Mouse (Mus musculus): Measurements from ENCODE around the gene Uri1. TPM values are rescaled to one million over a fixed set of nuclear protein-coding genes. Genes with fewer than 3 reads are reported as not detected.
A peak's percentile ranks its signal among the peaks of the same experiment; 100 is the strongest.

The Uri1 gene
- polyA plus RNA-seq, 1 experiment from 2014 or later, result 40.5 TPM

GRCm38 (mm10) chr7:38031183-38031582, 7.8 kb upstream of the Uri1 start:
- Histone ChIP-seq H3K27ac (no peak overlapping the region), H3K27me3 (replicated peaks) (no peaks in the 10 kb centered on the region), H3K4me2 (no peak overlapping the region), H3K4me1 (no peaks in the 10 kb centered on the region), H3K9ac (no peak overlapping the region), H3K9me3 (no peaks in the 10 kb centered on the region), H3K36me3 (no peaks in the 10 kb centered on the region), H3K4me3 (replicated peaks) (no peak overlapping the region)
- WGBS, result 55% methylated on average over 4 of the region's 4 CpGs
- no peak for ATAC-seq (ENCODE audit: insufficient read depth, low FRiP score, low read depth)

GRCm38 (mm10) chr7:38030606-38031005, 7.3 kb upstream of the Uri1 start:
- Histone ChIP-seq H3K4me3 (replicated peaks) (no peak overlapping the region), H3K36me3 (no peaks in the 10 kb centered on the region), H3K27ac (no peak overlapping the region), H3K9me3 (no peaks in the 10 kb centered on the region), H3K9ac (no peak overlapping the region), H3K27me3 (replicated peaks) (no peaks in the 10 kb centered on the region), H3K4me1 (no peaks in the 10 kb centered on the region), H3K4me2 (no peak overlapping the region)
- no peak for ATAC-seq (ENCODE audit: insufficient read depth, low FRiP score, low read depth)
- 29% methylated on average over 6 of the region's 6 CpGs for WGBS

- Histone ChIP-seq H3K4me3 (replicated peaks) (no peak overlapping the region), H3K9ac (no peak overlapping the region), H3K27ac (no peak overlapping the region), H3K27me3 (replicated peaks) (no peaks in the 10 kb centered on the region), H3K9me3 (no peaks in the 10 kb centered on the region), H3K36me3 (no peaks in the 10 kb centered on the region), H3K4me1 (no peaks in the 10 kb centered on the region), H3K4me2 (no peak overlapping the region)
- ATAC-seq (ENCODE audit: insufficient read depth, low FRiP score, low read depth), result no peak
- 16% methylated on average over 2 of the region's 2 CpGs for WGBS
These were observed 6.6 kb upstream of the Uri1 start for GRCm38 (mm10) chr7:38029986-38030385.

- Histone ChIP-seq H3K27me3 (replicated peaks) (no peaks in the 10 kb centered on the region), H3K4me2 (no peak overlapping the region), H3K9ac (no peak overlapping the region), H3K27ac (no peak overlapping the region), H3K4me1 (no peaks in the 10 kb centered on the region), H3K36me3 (no peaks in the 10 kb centered on the region), H3K9me3 (no peaks in the 10 kb centered on the region), H3K4me3 (replicated peaks) (no peak overlapping the region)
- WGBS, result 51% methylated on average over 5 of the region's 5 CpGs
- no peak for ATAC-seq (ENCODE audit: insufficient read depth, low FRiP score, low read depth)
These were observed 5.7 kb upstream of the Uri1 start for GRCm38 (mm10) chr7:38029083-38029482.

DNA sequence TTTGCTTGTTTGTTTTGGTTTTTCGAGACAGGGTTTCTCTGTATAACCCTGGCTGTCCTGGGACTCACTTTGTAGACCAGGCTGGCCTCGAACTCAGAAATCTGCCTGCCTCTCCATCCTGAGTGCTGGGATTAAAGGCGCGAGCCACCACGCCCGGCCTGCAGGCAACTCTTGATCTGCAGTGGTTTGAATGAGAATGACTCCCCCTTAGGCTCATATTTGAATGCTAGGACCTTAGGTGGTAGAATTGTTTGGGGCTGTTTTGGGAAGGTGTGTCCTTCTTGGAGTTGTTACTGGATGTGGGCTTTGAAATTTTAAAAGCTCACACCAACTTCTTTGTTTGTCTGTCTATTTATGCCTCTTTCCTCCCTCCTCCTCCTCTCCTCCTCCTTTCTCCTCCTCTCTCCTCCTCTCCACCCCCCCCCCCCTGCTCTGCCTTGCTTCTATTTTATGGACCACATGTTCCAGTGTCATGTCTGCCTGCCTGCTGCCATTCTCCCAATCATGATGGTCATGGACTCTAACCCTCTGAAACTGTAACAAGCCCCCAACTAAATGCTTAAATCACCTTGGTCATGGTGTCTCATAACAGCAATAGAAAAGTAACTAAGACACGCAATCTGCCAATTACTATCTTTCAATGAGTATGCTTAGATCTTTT, 4.7 kb upstream of the Uri1 start:
- Histone ChIP-seq H3K4me2 (no peak overlapping the region), H3K4me3 (replicated peaks) (no peak overlapping the region), H3K27me3 (replicated peaks) (no peaks in the 10 kb centered on the region), H3K9ac (no peak overlapping the region), H3K36me3 (no peaks in the 10 kb centered on the region), H3K27ac (no peak overlapping the region), H3K9me3 (no peaks in the 10 kb centered on the region), H3K4me1 (no peaks in the 10 kb centered on the region)
- ATAC-seq (ENCODE audit: insufficient read depth, low FRiP score, low read depth), result no peak
- 85% methylated on average over 7 of the region's 7 CpGs for WGBS

GRCm38 (mm10) chr7:38024839-38025238, 1.5 kb upstream of the Uri1 start:
- WGBS, result 70% methylated on average over 4 of the region's 4 CpGs
- ATAC-seq (ENCODE audit: insufficient read depth, low FRiP score, low read depth), result no peak

DNA sequence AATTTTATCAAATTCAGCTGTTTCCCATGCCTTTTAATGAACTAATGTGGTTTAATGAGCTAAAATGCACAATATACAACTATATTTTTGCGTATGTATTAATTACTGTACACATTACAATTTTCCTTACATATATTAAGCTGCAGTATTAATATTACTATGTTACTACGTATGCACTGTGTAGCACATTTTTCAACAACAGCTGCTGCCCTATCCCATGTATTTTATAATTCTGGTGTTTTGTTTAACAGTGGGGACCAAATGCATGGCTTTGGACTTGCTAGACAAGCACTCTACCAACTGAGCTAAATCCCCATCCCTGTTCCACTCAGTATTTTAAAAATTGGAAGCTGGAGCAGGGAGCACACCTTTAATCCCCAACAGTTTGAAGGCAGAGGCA, 3.6 kb downstream of the Uri1 start:
- no peaks in the 10 kb centered on the region for H3K4me1 ChIP-seq

More at GRCm38 (mm10) chr7:38024839-38025238, 1.5 kb upstream of the Uri1 start:
- Histone ChIP-seq H3K36me3 (no peaks in the 10 kb centered on the region), H3K4me3 (replicated peaks) (no peak overlapping the region), H3K9me3 (no peaks in the 10 kb centered on the region), H3K27me3 (replicated peaks) (no peaks in the 10 kb centered on the region), H3K4me2 (no peak overlapping the region), H3K27ac (no peak overlapping the region), H3K4me1 (no peaks in the 10 kb centered on the region), H3K9ac (no peak overlapping the region)

DNA sequence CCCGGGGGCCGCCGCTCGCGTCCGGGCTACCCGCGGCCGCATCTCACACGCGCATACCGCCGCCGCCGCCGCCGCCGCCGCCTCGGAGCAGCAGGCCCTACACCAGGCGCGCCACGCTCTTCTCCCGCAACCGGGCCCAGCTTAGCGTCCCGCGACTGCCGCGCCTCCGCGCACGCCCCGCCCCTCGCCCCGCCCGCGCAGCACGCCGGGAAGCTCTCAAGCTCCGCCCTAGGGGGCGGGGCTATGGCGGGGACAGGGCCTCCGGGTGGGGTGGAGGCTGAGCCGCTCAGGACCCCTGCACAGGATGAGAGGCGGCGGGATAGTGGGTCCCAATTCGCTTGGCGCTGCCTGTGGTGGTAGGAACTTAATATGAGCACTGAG, 4.0 kb downstream of the Uri1 start:
- Histone ChIP-seq H3K27me3 (replicated peaks) (no peaks in the 10 kb centered on the region), H3K4me1 (no peaks in the 10 kb centered on the region), H3K9me3 (no peaks in the 10 kb centered on the region), H3K36me3 (no peaks in the 10 kb centered on the region), H3K27ac (peak overlapping the region; percentile 90), H3K4me3 (replicated peaks) (peak overlapping the region; percentile 73), H3K9ac (peak overlapping the region; percentile 75), H3K4me2 (peak overlapping the region; percentile 61)
- peak; percentile 91 for ATAC-seq (ENCODE audit: insufficient read depth, low FRiP score, low read depth)
- WGBS, result under 1% methylated on average over 49 of the region's 49 CpGs

More for the DNA sequence above, 3.6 kb downstream of the Uri1 start:
- H3K9ac ChIP-seq, result no peak overlapping the region
- no peaks in the 10 kb centered on the region for H3K36me3 ChIP-seq
- no peaks in the 10 kb centered on the region for H3K9me3 ChIP-seq
- H3K27me3 ChIP-seq (replicated peaks), result no peaks in the 10 kb centered on the region
- WGBS, result 37% methylated on average over 2 of the region's 2 CpGs
- no peak overlapping the region for H3K27ac ChIP-seq
- ATAC-seq (ENCODE audit: insufficient read depth, low FRiP score, low read depth), result no peak
- peak overlapping the region; percentile 61 for H3K4me2 ChIP-seq
- peak overlapping the region; percentile 73 for H3K4me3 ChIP-seq (replicated peaks)

DNA sequence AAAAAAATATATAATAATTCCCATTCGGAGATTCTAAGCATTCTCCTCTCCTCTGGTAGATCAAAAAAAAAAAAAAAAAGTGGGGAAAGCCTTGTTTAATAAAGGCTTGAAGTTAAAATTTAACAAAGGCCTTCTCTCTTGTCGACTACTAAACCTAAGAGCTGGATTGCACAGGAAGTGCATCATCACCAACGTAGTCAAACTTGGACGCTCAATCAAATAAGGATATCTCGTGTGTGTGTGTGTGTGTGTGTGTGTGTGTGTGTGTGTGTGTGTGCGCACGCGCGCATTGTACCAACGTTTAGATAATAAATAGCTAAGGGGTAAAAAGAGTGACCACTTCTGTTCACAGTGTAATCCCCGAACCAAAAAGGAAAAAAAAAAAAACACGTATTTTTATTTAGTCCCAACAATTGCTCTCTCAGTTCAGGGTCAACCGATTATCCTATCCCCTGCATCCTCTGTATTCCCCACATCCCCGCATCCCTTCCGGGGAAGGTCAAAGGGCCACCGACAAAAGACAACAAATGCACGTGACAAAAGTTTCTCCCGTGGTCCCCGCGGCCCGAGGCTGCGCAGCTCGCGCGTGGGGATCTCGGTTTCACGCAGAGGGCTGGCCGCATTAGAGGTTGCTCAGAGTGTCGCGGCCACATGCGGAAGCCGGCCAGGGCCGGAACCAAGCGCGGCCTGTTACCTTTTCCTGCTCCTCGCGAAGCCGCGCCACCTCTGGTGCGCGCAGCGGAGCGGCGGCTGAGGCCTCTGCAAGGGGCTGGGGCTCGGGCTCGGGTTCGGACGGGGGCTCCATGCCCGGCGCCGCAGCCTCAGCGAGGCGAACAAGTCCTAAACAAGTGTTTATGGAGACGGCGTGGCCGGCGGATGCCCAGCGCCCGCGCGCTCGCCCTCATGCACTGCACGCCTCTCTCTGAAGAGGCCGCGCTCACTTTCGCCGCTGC, 4.7 kb downstream of the Uri1 start:
- Histone ChIP-seq H3K4me2 (peak overlapping the region; percentile 61), H3K36me3 (no peaks in the 10 kb centered on the region), H3K27ac (peak overlapping the region; percentile 90), H3K9ac (peak overlapping the region; percentile 75), H3K4me3 (replicated peaks) (peak overlapping the region; percentile 73), H3K4me1 (no peaks in the 10 kb centered on the region), H3K9me3 (no peaks in the 10 kb centered on the region), H3K27me3 (replicated peaks) (no peaks in the 10 kb centered on the region)
- WGBS, result under 1% methylated on average over 64 of the region's 67 CpGs
- peak; percentile 75 for ATAC-seq (ENCODE audit: insufficient read depth, low FRiP score, low read depth)

- Histone ChIP-seq H3K9me3 (no peaks in the 10 kb centered on the region), H3K27me3 (replicated peaks) (no peaks in the 10 kb centered on the region), H3K36me3 (no peaks in the 10 kb centered on the region), H3K4me1 (no peaks in the 10 kb centered on the region), H3K27ac (no peak overlapping the region), H3K9ac (no peak overlapping the region), H3K4me2 (no peak overlapping the region), H3K4me3 (replicated peaks) (no peak overlapping the region)
- 65% methylated on average over 5 of the region's 5 CpGs for WGBS
- no peak for ATAC-seq (ENCODE audit: insufficient read depth, low FRiP score, low read depth)
These were observed 8.0 kb downstream of the Uri1 start for GRCm38 (mm10) chr7:38015356-38015755.

- H3K36me3 ChIP-seq, result no peaks in the 10 kb centered on the region
- no peaks in the 10 kb centered on the region for H3K27me3 ChIP-seq (replicated peaks)
- no peak for ATAC-seq (ENCODE audit: insufficient read depth, low FRiP score, low read depth)
- no peaks in the 10 kb centered on the region for H3K9me3 ChIP-seq
- no peak overlapping the region for H3K27ac ChIP-seq
- no peak overlapping the region for H3K4me3 ChIP-seq (replicated peaks)
- WGBS, result 45% methylated on average over 3 of the region's 3 CpGs
- H3K9ac ChIP-seq, result no peak overlapping the region
- H3K4me2 ChIP-seq, result no peak overlapping the region
- no peaks in the 10 kb centered on the region for H3K4me1 ChIP-seq
These were observed 9.4 kb downstream of the Uri1 start for GRCm38 (mm10) chr7:38013946-38014345.

DNA sequence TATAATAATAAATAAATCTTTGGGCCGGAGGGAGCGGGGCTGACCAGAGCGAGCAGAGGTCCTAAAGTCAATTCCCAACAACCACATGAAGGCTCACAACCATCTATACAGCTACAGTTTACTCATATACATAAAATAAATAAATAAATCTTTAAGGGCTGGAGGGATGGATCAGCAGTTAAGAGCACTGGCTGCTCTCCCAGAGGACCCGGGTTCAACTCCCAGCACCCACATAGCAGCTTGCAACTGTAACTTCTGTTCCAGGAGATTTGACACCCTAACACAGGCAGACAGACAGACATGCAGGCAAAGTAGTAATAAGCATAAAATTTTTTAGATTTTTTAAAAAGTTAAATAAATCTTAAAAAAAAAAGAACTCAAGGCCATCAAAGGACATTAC, 10.5 kb downstream of the Uri1 start:
- WGBS, result 94% methylated on average over 4 of the region's 4 CpGs
- H3K4me3 ChIP-seq (replicated peaks), result no peak overlapping the region
- no peaks in the 10 kb centered on the region for H3K4me1 ChIP-seq
- H3K4me2 ChIP-seq, result no peak overlapping the region
- H3K27me3 ChIP-seq (replicated peaks), result no peaks in the 10 kb centered on the region
- no peaks in the 10 kb centered on the region for H3K9me3 ChIP-seq
- no peak overlapping the region for H3K9ac ChIP-seq
- no peak overlapping the region for H3K27ac ChIP-seq
- no peaks in the 10 kb centered on the region for H3K36me3 ChIP-seq
- ATAC-seq (ENCODE audit: insufficient read depth, low FRiP score, low read depth), result no peak
